Mouse (Mus musculus) intestine, embryonic 16.5 days (tissue): ENCODE data around the gene Sar1b. TPM values are rescaled to one million over a fixed set of nuclear protein-coding genes. Genes with fewer than 3 reads are reported as not detected.
"Not testable (repeated sequence)": the region's sequence is repeated elsewhere in the genome, so short reads cannot be mapped to it uniquely, and the experiment has no call there.

ENCODE experiments used
- ATAC-seq: fragments of 200-750 bp; cut with Nextera tagmentation; 2 replicates; pipeline ENCODE4 v1.8.0; 2017; ENCODE audit warnings: moderate TSS enrichment, moderate library complexity
- H3K27ac ChIP-seq: fragments of 300-500 bp; sonication (generic); 2 replicates; pipeline ENCODE4 v1.5.1; 2014; ENCODE audit warnings: mild to moderate bottlenecking, low read length
- H3K27me3 ChIP-seq: fragments of 300-500 bp; sonication (generic); replicated peaks from 2 replicates; pipeline ENCODE4 v1.6.1; 2014; ENCODE audit warnings: low read length, control low read depth, mixed read lengths; ENCODE audit not compliant: control insufficient read depth, insufficient read depth
- H3K36me3 ChIP-seq: fragments of 300-500 bp; sonication (generic); 2 replicates; pipeline ENCODE4 v1.6.1; 2014; ENCODE audit warnings: low read length, control low read depth; ENCODE audit not compliant: control insufficient read depth, insufficient read depth
- H3K4me1 ChIP-seq: fragments of 300-500 bp; sonication (generic); 2 replicates; pipeline ENCODE4 v1.6.1; 2014; ENCODE audit warnings: low read length, control low read depth, mixed read lengths; ENCODE audit not compliant: control insufficient read depth, insufficient read depth
- H3K4me2 ChIP-seq: fragments of 300-500 bp; sonication (generic); 2 replicates; pipeline ENCODE4 v1.6.1; 2014; ENCODE audit warnings: low read depth, low read length, control low read depth
- H3K4me3 ChIP-seq: fragments of 300-500 bp; sonication (generic); 2 replicates; pipeline ENCODE4 v1.5.1; 2014; ENCODE audit warnings: mild to moderate bottlenecking, low read length
- H3K9ac ChIP-seq: fragments of 300-500 bp; sonication (generic); 2 replicates; pipeline ENCODE4 v1.6.1; 2014; ENCODE audit warnings: low read depth, low read length
- H3K9me3 ChIP-seq: fragments of 300-500 bp; sonication (generic); 2 replicates; pipeline ENCODE4 v1.6.1; 2016; ENCODE audit warnings: low read length, control low read depth; ENCODE audit not compliant: control insufficient read depth
- WGBS: fragments of 180-500 bp; shearing (Covaris S2); extraction: QIAGEN DNeasy Blood & Tissue Kit; methylation state at CpG from one replicate; pipeline ENCODE4 v1.1.7; 2014; 5-methylcytosine and 5-hydroxymethylcytosine counted together
- polyA plus RNA-seq: library from polyadenylated mRNA; unstranded; fragments of >200 nt; fragmentation: Nextera tagmentation; extraction: Ambion mirVana; gene quantifications from 2 replicates; pipeline ENCODE4 v1.2.1, GENCODE M21; 2015

Sar1b gene
- 218 and 226 TPM in 2 replicates for polyA plus RNA-seq

DNA sequence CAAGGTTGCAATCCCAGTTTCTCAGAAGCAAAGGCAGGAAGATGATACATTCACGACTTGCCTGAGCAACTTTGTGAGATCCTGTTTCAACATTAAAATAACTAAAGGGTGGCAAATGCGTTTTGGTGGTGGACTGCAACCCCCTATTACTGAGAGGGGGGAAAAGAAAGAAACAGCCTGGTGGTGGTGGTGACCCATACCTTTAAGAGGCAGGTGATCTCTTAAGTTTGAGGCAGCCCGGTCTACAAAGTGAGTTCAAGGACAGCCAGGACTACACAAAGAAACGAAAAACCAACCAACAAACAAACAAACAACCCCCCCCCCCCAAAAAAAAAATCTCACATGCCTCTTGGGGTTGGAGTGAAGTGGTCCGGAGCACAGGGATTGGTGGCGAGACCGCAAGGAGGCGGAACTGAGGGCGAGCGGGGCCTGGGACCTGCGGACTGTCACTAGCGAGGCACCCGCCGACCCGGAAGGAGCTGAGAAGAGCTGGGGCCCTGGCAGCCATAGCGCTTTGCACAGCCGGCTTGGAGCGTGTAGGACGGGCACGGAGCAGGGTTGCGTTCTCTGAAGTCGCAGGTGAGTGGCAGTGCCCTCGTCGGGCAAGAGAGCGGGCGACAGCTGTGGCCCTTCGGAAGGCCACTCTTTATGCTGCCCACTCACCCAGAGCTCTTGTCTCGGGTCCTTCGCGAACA, at the start of gene Sar1b, which contains the start of gene Sec24a:
Gene Sar1b (plus strand): TSS at position 475 of the 695 bp plus-strand sequence.
Gene Sec24a (minus strand): TSS at position 422 of the 695 bp plus-strand sequence.
- WGBS: 1% methylated on average over 30 of the region's 30 CpGs
- H3K27ac ChIP-seq: peak within 1 kb of the TSS; percentile 65

DNA sequence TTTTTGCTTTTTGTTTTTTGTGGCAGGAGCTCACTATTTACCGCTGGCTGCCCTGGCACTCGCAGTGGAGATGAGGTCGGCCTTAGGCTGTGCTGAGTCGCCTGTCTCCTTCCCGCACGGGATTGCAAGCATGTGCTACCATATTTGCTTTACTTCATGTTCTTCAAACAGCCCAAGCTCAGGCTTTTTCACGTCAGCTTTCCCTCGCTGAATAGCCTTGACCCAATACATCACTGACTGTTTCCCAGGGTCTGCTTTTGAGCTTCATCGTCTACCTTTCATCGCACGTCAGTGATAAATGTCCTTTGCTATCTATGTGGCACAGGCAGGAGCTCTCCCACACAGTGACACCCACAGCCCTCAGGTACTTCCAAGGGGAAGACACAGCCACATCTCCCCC, 42.4 kb upstream of the Sar1b start:
- H3K4me1 ChIP-seq: no peaks in the 10 kb centered on the region
- H3K9me3 ChIP-seq: no peaks in the 10 kb centered on the region
- no peak overlapping the region for H3K4me2 ChIP-seq
- 90% methylated on average over 11 of the region's 11 CpGs for WGBS
- no peak for ATAC-seq
- H3K9ac ChIP-seq: no peak overlapping the region
- peaks cover 25% of the 10 kb centered on the region for H3K36me3 ChIP-seq
- no peak overlapping the region for H3K27ac ChIP-seq
- H3K27me3 ChIP-seq: no peaks in the 10 kb centered on the region
- H3K4me3 ChIP-seq: no peak overlapping the region

More for the DNA sequence above, at the start of gene Sar1b, which contains the start of gene Sec24a:
- Histone ChIP-seq H3K27me3 (no peaks in the 10 kb centered on the region), H3K4me2 (peak within 1 kb of the TSS; percentile 73), H3K4me1 (peaks cover 9% of the 10 kb centered on the region; the same call in 1 of the 2 replicates), H3K9me3 (no peaks in the 10 kb centered on the region), H3K4me3 (peak within 1 kb of the TSS; percentile 98), H3K36me3 (no peaks in the 10 kb centered on the region), H3K9ac (peak within 1 kb of the TSS; percentile 95)
- peak; percentile 73 for ATAC-seq

DNA sequence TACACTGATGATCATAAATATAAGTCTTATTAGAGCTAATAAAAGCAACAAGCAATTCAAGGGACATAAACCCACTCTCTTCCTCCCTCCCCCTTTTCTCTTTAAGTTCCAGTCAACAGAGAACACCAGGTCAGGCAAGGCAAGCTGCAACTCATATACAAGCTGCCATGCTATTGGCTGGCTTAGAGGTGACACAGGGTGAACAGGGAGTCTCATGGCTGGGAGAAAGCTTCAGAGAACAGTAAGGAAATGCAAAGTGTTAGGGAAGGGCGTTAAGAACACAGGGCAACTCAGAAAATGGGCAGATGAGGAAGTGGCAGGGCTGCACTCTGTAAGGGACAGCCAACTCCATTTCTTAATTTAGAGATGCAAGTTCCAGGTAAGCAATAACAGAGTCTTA, 30.6 kb upstream of the Sar1b start:
- no peaks in the 10 kb centered on the region for H3K4me1 ChIP-seq
- WGBS: 72% methylated on average over 1 of the region's 1 CpGs
- H3K9me3 ChIP-seq: no peaks in the 10 kb centered on the region
- H3K27me3 ChIP-seq: no peaks in the 10 kb centered on the region
- no peak overlapping the region for H3K27ac ChIP-seq
- no peak for ATAC-seq
- H3K4me3 ChIP-seq: no peak overlapping the region
- H3K4me2 ChIP-seq: no peak overlapping the region
- peaks cover 13% of the 10 kb centered on the region for H3K36me3 ChIP-seq
- H3K9ac ChIP-seq: no peak overlapping the region

DNA sequence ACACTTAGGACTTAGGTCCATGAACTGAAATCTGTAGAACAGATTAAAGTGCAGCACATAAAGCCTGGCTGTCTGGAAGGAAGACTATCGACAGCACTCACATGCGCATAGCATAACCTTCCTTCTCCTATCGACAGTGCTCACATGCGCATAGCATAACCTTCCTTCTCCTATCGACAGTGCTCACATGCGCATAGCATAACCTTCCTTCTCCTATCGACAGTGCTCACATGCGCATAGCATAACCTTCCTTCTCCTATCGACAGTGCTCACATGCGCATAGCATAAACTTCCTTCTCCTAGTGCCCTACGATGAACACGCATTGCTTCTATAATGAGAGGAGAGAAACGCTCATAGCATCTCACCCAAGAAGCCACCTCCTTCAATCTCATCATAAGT, 29.3 kb upstream of the Sar1b start:
- not testable (repeated sequence) for H3K9me3 ChIP-seq, H3K27me3 ChIP-seq, H3K4me2 ChIP-seq, ATAC-seq, H3K4me1 ChIP-seq, H3K4me3 ChIP-seq, H3K27ac ChIP-seq, H3K9ac ChIP-seq
- H3K36me3 ChIP-seq: peaks cover 13% of the 10 kb centered on the region
- 96% methylated on average over 12 of the region's 13 CpGs for WGBS

DNA sequence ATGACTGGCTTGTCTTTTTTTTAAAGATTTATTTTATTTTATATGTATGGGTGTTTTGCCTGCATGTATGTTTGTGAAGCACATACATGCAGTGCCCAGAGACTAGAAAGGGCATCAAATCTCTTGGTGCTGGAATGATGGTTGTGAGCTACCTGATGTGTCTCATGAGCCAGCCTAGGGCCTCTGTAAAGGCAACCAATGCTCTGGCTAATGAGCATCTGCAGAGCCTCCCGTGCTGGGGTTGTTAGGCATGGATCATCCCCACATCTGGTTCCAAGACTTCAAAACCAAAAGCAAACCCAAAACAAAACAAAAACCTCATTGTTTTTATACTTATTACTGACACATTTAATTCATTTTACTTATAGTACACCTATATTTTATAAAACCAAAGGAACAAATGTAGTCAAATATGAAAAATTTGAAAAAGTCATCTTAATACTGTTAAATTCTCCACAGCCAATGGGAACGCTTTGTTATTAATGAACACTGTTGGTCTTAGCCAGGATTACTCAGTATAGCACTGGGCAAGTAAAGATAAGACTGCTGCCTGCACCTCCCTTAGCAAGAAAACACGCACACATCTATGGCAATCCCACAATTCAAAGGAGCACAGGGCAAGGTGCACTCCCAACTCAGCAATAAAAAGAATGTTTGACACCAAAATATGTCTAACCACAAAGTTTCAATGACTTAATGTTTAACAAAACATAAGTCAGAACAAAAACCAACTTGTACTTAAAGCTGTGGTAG, 24.7 kb upstream of the Sar1b start:
- Histone ChIP-seq H3K36me3 (peaks cover 11% of the 10 kb centered on the region; the same call in 1 of the 2 replicates), H3K9ac (no peak overlapping the region), H3K27me3 (no peaks in the 10 kb centered on the region), H3K27ac (no peak overlapping the region), H3K4me1 (0 out of 2 replicates have a peak, but pooled peaks cover 3% of the 10 kb centered on the region), H3K4me2 (no peak overlapping the region), H3K9me3 (no peaks in the 10 kb centered on the region), H3K4me3 (no peak overlapping the region)
- WGBS: 67% methylated on average over 3 of the region's 3 CpGs
- peak; percentile 94 for ATAC-seq

DNA sequence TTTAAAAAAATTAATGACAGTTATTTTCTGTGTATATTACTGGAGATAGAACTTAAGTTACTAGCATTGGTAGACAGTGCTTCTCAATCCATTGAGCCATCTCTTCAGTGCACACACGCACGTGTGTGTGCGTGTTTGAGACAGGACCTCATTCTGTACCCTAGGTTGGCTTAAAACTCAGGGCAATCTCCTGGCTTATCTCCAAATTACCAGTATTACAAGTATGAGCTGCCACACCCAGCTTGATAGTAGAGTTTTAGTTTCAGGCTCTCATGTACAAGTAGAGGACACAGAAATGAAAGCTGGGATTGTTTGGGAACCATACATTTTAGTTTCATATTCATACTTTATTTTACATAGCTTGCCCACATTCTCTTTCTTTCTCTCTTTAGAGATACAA, 22.8 kb upstream of the Sar1b start:
- H3K27me3 ChIP-seq: no peaks in the 10 kb centered on the region
- H3K27ac ChIP-seq: no peak overlapping the region
- 0 out of 2 replicates have a peak, but pooled peaks cover 3% of the 10 kb centered on the region for H3K4me1 ChIP-seq
- H3K4me2 ChIP-seq: no peak overlapping the region
- H3K4me3 ChIP-seq: no peak overlapping the region
- no peak for ATAC-seq
- WGBS: 85% methylated on average over 3 of the region's 3 CpGs
- peaks cover 9% of the 10 kb centered on the region; the same call in 1 of the 2 replicates for H3K36me3 ChIP-seq
- no peak overlapping the region for H3K9ac ChIP-seq
- H3K9me3 ChIP-seq: no peaks in the 10 kb centered on the region

DNA sequence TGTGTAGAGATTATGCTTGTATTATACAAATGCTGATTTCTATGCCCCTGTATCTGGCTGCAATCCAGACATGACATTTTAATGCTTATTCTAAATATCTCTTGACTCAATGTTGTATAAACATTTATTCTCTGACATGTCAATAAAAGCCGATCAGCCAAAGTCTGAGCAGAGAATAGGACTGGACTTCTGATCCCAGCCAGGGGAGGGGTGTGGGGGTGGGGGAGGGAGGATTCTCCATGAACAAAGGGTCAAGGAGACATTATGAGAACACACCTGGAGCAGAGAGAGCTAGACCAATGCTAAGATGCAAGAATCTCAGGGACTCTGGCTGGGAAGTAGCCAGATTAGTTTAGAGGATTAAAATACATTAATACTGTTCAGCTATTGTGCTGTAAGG, 17.4 kb upstream of the Sar1b start:
- no peak overlapping the region for H3K27ac ChIP-seq
- H3K27me3 ChIP-seq: no peaks in the 10 kb centered on the region
- H3K36me3 ChIP-seq: 0 out of 2 replicates have a peak, but pooled peaks cover 4% of the 10 kb centered on the region
- H3K4me3 ChIP-seq: no peak overlapping the region
- 40% methylated on average over 1 of the region's 1 CpGs for WGBS
- ATAC-seq: no peak
- H3K4me2 ChIP-seq: no peak overlapping the region
- no peak overlapping the region for H3K9ac ChIP-seq
- peaks cover 3% of the 10 kb centered on the region; the same call in 1 of the 2 replicates for H3K4me1 ChIP-seq
- H3K9me3 ChIP-seq: no peaks in the 10 kb centered on the region

DNA sequence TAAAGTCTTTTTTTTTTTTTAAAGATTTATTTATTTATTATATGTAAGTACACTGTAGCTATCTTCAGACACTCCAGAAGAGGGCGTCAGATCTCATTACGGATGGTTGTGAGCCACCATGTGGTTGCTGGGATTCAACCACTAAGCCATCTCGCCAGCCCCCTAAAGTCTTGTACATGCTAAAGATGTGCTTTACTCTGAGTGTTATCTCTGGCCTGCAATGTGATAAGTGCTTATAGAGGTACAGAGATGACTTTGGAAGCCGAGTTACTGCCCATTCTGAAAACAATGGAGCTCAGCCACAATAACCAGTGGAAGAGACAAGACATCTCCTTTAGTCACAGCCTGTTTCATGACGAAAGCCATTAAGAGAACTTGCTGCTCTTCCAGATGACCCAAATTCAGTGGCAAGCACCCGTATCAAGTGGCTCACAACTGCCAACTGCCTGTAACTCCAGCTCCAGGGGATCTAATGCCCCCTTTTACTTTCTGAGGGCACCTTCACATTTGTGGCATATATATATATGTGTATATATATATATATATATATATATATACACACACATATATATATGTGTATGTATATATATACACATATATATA, 11.8 kb upstream of the Sar1b start:
- WGBS: 79% methylated on average over 6 of the region's 6 CpGs
- H3K4me2 ChIP-seq, H3K9ac ChIP-seq, H3K27ac ChIP-seq, H3K9me3 ChIP-seq, H3K4me3 ChIP-seq, H3K27me3 ChIP-seq, ATAC-seq, H3K36me3 ChIP-seq: not testable (repeated sequence)
- H3K4me1 ChIP-seq: peaks cover 11% of the 10 kb centered on the region; the same call in 1 of the 2 replicates
